Mouse (Mus musculus) olfactory bulb, adult 2 months (tissue): ENCODE data around the gene Arhgap21.

Source experiments
- CTCF ChIP-seq: fragments of 200-500 bp; IDR thresholded peaks from 2 replicates; pipeline ENCODE4 v1.5.1; 2012; ENCODE audit warnings: low read depth, mild to moderate bottlenecking, low read length, moderate library complexity; ENCODE audit not compliant: insufficient read depth
- POLR2A ChIP-seq: fragments of 200-500 bp; IDR thresholded peaks from 2 replicates; pipeline ENCODE4 v1.6.1; 2012; ENCODE audit warnings: mild to moderate bottlenecking, low read depth, low read length, moderate library complexity; ENCODE audit not compliant: insufficient read depth

- TF ChIP-seq CTCF (no peak), POLR2A (no peak)
These were observed 1.5 kb downstream of the Arhgap21 start for GRCm38 (mm10) chr2:20967101-20967645.
